Mouse (Mus musculus): Measurements from ENCODE around the gene Myo1f. TPM values are rescaled to one million over a fixed set of nuclear protein-coding genes. Genes with fewer than 3 reads are reported as not detected.

Myo1f gene
- 6.3 and 7.9 TPM in 2 replicates for polyA plus RNA-seq (2015; fragmentation: Nextera tagmentation; extraction: Ambion mirVana)

DNA sequence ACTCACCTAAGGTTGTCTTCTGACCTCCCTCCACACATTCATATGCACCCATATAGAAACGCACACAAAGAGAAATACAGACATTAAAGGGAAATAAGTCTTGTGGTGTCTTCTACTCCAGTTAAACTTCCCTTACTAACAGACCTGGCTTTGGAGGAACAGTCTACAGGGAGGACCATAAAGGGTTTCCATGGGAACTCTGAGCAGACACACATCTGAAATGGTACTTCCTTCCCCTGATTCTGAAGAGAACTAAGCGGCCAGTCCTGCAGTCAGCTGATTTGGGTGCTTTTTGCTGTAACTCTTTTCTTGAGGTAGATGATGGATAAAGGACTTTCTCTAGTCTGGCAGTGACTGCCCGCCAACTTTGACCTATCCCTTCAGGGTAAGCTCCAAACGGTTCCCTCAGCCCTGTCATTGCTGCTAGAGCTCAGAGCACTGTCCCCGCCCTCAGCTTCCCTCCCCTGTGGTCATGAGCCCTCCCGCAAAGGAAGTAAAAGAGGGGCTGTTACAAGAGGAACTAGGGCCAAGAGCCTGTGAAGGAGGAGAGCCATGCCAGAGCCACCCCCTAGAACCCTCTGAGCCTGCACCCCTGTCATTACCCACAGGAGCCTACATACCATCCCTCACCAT is at the start of gene Myo1f:
Gene Myo1f (plus strand): TSS at position 485 of the 633 bp plus-strand sequence.
- Histone ChIP-seq H3K4me3 (replicated peaks; ENCODE audit: low read length) (no peak within 1 kb of the TSS), H3K9me3 (replicated peaks; ENCODE audit: control insufficient read depth, low read length) (no peaks in the 10 kb centered on the region), H3K9ac (ENCODE audit: low read length) (no peak within 1 kb of the TSS), H3K27ac (ENCODE audit: low read length) (no peak within 1 kb of the TSS), H3K27me3 (ENCODE audit: control insufficient read depth, insufficient read depth, low read length) (no peaks in the 10 kb centered on the region), H3K4me2 (ENCODE audit: low read depth, low read length) (no peak within 1 kb of the TSS), H3K36me3 (ENCODE audit: control insufficient read depth, insufficient read depth, low read length) (no peaks in the 10 kb centered on the region), H3K4me1 (ENCODE audit: control insufficient read depth, insufficient read depth, low read length) (no peaks in the 10 kb centered on the region)
- peak; percentile 33; the same call in 1 of the 2 replicates for ATAC-seq (ENCODE audit: insufficient read depth, low FRiP score)
- 39% methylated on average over 6 of the region's 6 CpGs for WGBS

GRCm38 (mm10) chr17:33508386-33508785 is 47.1 kb upstream of the Myo1f start:
- Histone ChIP-seq H3K4me2 (ENCODE audit: low read depth, low read length) (no peak overlapping the region), H3K27me3 (ENCODE audit: control insufficient read depth, insufficient read depth, low read length) (no peaks in the 10 kb centered on the region), H3K4me1 (ENCODE audit: control insufficient read depth, insufficient read depth, low read length) (0 out of 2 replicates have a peak, but pooled peaks cover 7% of the 10 kb centered on the region), H3K4me3 (replicated peaks; ENCODE audit: low read length) (no peak overlapping the region), H3K36me3 (ENCODE audit: control insufficient read depth, insufficient read depth, low read length) (no peaks in the 10 kb centered on the region), H3K27ac (ENCODE audit: low read length) (no peak overlapping the region), H3K9me3 (replicated peaks; ENCODE audit: control insufficient read depth, low read length) (no peaks in the 10 kb centered on the region), H3K9ac (ENCODE audit: low read length) (no peak overlapping the region)
- WGBS, result 97% methylated on average over 1 of the region's 1 CpGs
- ATAC-seq (ENCODE audit: insufficient read depth, low FRiP score), result no peak

DNA sequence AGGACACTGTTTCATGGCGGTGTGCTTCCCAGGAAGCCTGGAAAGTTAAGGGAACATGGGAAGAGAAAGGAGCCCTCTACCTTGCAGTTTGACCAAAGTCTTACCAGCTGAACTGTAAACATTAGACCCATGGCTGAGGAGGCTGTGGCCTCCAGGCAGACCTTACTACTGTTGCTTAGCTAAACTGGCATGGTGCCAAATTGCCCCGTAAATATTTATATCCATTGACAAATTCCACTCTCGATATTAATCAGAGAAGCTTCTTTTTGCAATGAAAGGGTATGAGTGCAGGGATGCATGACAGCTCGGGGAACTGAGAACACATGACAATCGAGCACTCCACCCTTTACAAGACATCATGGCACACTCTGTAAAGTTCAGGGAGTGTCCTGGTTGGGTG is 45.3 kb upstream of the Myo1f start:
- no peaks in the 10 kb centered on the region for H3K4me1 ChIP-seq (ENCODE audit: control insufficient read depth, insufficient read depth, low read length)
- WGBS, result 52% methylated on average over 5 of the region's 5 CpGs
- H3K27me3 ChIP-seq (ENCODE audit: control insufficient read depth, insufficient read depth, low read length), result no peaks in the 10 kb centered on the region
- H3K36me3 ChIP-seq (ENCODE audit: control insufficient read depth, insufficient read depth, low read length), result no peaks in the 10 kb centered on the region
- H3K9me3 ChIP-seq (replicated peaks; ENCODE audit: control insufficient read depth, low read length), result no peaks in the 10 kb centered on the region
- no peak overlapping the region for H3K4me3 ChIP-seq (replicated peaks; ENCODE audit: low read length)
- ATAC-seq (ENCODE audit: insufficient read depth, low FRiP score), result no peak
- H3K4me2 ChIP-seq (ENCODE audit: low read depth, low read length), result no peak overlapping the region
- H3K9ac ChIP-seq (ENCODE audit: low read length), result no peak overlapping the region
- H3K27ac ChIP-seq (ENCODE audit: low read length), result no peak overlapping the region

GRCm38 (mm10) chr17:33512441-33513415 is 42.8 kb upstream of the Myo1f start:
- H3K27ac ChIP-seq (ENCODE audit: low read length), result no peak overlapping the region
- no peak overlapping the region for H3K4me3 ChIP-seq (replicated peaks; ENCODE audit: low read length)
- no peak for ATAC-seq (ENCODE audit: insufficient read depth, low FRiP score)
- no peaks in the 10 kb centered on the region for H3K4me1 ChIP-seq (ENCODE audit: control insufficient read depth, insufficient read depth, low read length)
- H3K27me3 ChIP-seq (ENCODE audit: control insufficient read depth, insufficient read depth, low read length), result no peaks in the 10 kb centered on the region
- no peak overlapping the region for H3K4me2 ChIP-seq (ENCODE audit: low read depth, low read length)
- no peaks in the 10 kb centered on the region for H3K36me3 ChIP-seq (ENCODE audit: control insufficient read depth, insufficient read depth, low read length)
- H3K9me3 ChIP-seq (replicated peaks; ENCODE audit: control insufficient read depth, low read length), result no peaks in the 10 kb centered on the region
- 23% methylated on average over 2 of the region's 2 CpGs for WGBS
- no peak overlapping the region for H3K9ac ChIP-seq (ENCODE audit: low read length)

GRCm38 (mm10) chr17:33513874-33514273 is 41.6 kb upstream of the Myo1f start:
- Histone ChIP-seq H3K27ac (ENCODE audit: low read length) (no peak overlapping the region), H3K27me3 (ENCODE audit: control insufficient read depth, insufficient read depth, low read length) (no peaks in the 10 kb centered on the region)

GRCm38 (mm10) chr17:33520366-33520765 is 35.1 kb upstream of the Myo1f start:
- no peaks in the 10 kb centered on the region for H3K9me3 ChIP-seq (replicated peaks; ENCODE audit: control insufficient read depth, low read length)
- peaks cover 7% of the 10 kb centered on the region; the same call in 1 of the 2 replicates for H3K4me1 ChIP-seq (ENCODE audit: control insufficient read depth, insufficient read depth, low read length)
- no peaks in the 10 kb centered on the region for H3K27me3 ChIP-seq (ENCODE audit: control insufficient read depth, insufficient read depth, low read length)
- ATAC-seq (ENCODE audit: insufficient read depth, low FRiP score), result no peak
- no peak overlapping the region for H3K27ac ChIP-seq (ENCODE audit: low read length)
- H3K9ac ChIP-seq (ENCODE audit: low read length), result no peak overlapping the region
- no peaks in the 10 kb centered on the region for H3K36me3 ChIP-seq (ENCODE audit: control insufficient read depth, insufficient read depth, low read length)
- no peak overlapping the region for H3K4me2 ChIP-seq (ENCODE audit: low read depth, low read length)
- no peak overlapping the region for H3K4me3 ChIP-seq (replicated peaks; ENCODE audit: low read length)
- 18% methylated on average over 1 of the region's 1 CpGs for WGBS

More at GRCm38 (mm10) chr17:33513874-33514273, 41.6 kb upstream of the Myo1f start:
- WGBS, result 90% methylated on average over 5 of the region's 5 CpGs
- H3K9me3 ChIP-seq (replicated peaks; ENCODE audit: control insufficient read depth, low read length), result no peaks in the 10 kb centered on the region
- H3K4me2 ChIP-seq (ENCODE audit: low read depth, low read length), result no peak overlapping the region
- no peaks in the 10 kb centered on the region for H3K4me1 ChIP-seq (ENCODE audit: control insufficient read depth, insufficient read depth, low read length)
- no peak for ATAC-seq (ENCODE audit: insufficient read depth, low FRiP score)
- H3K9ac ChIP-seq (ENCODE audit: low read length), result no peak overlapping the region
- H3K4me3 ChIP-seq (replicated peaks; ENCODE audit: low read length), result no peak overlapping the region
- no peaks in the 10 kb centered on the region for H3K36me3 ChIP-seq (ENCODE audit: control insufficient read depth, insufficient read depth, low read length)

DNA sequence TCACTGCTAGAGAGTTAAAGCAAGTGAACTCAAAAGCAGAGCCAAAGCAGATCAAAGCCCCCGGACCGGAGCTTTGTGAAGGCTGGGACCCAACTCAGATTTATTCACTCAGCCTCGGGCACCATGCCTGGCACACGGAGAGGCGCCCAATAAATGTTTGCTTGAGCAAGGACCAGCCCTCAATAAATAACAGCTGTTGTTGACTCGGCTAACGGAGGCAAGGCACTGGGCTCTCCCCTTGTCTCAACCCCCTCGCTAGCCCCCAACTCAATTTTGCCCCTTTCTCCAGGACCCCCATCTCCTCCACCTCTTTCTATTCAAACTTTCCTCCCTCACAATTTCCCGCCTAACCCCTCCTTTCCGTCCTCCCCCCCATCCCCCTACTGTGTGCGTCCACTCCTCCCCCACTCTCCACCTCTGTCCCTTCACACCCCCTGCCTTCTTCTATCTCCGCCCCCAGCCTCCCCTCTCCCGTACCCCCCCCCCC is 32.0 kb upstream of the Myo1f start:
- no peaks in the 10 kb centered on the region for H3K27me3 ChIP-seq (ENCODE audit: control insufficient read depth, insufficient read depth, low read length)
- ATAC-seq (ENCODE audit: insufficient read depth, low FRiP score), result peak; percentile 70
- peak overlapping the region; percentile 83 for H3K27ac ChIP-seq (ENCODE audit: low read length)
- H3K4me1 ChIP-seq (ENCODE audit: control insufficient read depth, insufficient read depth, low read length), result peaks cover 15% of the 10 kb centered on the region
- no peaks in the 10 kb centered on the region for H3K9me3 ChIP-seq (replicated peaks; ENCODE audit: control insufficient read depth, low read length)
- peak overlapping the region; percentile 83 for H3K9ac ChIP-seq (ENCODE audit: low read length)
- peak overlapping the region; percentile 72 for H3K4me2 ChIP-seq (ENCODE audit: low read depth, low read length)
- 8% methylated on average over 11 of the region's 13 CpGs for WGBS
- H3K4me3 ChIP-seq (replicated peaks; ENCODE audit: low read length), result peak overlapping the region; percentile 65
- H3K36me3 ChIP-seq (ENCODE audit: control insufficient read depth, insufficient read depth, low read length), result no peaks in the 10 kb centered on the region

DNA sequence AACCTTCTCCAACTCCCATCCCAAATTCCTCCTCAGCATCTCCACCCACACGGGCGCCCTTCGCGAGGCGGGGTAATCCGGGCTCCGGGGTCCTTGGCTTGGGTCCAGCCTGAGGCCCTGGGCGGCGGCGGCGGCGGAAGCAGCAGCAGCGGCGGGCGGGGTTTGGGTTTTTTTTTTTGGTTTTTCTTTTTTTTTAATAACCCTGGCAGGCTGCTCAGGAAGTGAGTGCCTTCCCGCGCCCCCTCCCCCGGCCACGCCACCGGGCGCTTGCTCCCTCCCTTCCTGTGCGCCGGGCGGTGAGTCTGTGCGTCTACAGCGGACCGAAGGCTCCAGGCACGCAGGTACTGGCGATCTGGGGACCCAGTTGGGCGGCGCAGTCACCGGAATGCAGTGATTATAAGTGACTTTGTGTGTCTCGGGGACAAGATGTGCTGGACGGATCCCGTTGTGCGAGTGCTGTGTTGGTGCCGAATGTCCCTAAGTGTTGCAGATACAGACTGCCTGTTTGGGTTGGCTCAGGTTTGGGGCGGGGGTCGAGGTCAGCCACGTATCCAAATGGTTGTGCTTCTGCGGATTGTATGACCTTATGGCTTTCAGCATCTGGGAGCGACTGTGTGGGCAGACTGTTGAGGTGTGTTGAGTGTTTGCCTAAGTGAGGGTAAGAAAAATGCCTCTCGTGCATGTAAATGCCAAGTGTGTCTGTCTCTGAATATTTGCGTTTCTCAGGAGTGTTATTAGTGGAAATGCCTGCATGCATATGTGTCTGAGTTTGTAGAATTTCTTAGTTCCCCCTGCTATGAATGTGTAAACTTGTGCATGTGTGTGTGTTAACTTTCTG is 31.4 kb upstream of the Myo1f start, which contains the start of gene Adamts10:
Gene Adamts10 (plus strand): TSS at position 287 of the 838 bp plus-strand sequence.
- H3K4me1 ChIP-seq (ENCODE audit: control insufficient read depth, insufficient read depth, low read length), result peaks cover 15% of the 10 kb centered on the region
- peak within 1 kb of the TSS; percentile 83 for H3K27ac ChIP-seq (ENCODE audit: low read length)
- H3K9me3 ChIP-seq (replicated peaks; ENCODE audit: control insufficient read depth, low read length), result no peaks in the 10 kb centered on the region
- H3K27me3 ChIP-seq (ENCODE audit: control insufficient read depth, insufficient read depth, low read length), result no peaks in the 10 kb centered on the region
- peak within 1 kb of the TSS; percentile 83 for H3K9ac ChIP-seq (ENCODE audit: low read length)
- H3K36me3 ChIP-seq (ENCODE audit: control insufficient read depth, insufficient read depth, low read length), result no peaks in the 10 kb centered on the region
- H3K4me2 ChIP-seq (ENCODE audit: low read depth, low read length), result peak within 1 kb of the TSS; percentile 72
- 0% methylated on average over 43 of the region's 44 CpGs for WGBS
- H3K4me3 ChIP-seq (replicated peaks; ENCODE audit: low read length), result peak within 1 kb of the TSS; percentile 65
- peak; percentile 78; the same call in 1 of the 2 replicates for ATAC-seq (ENCODE audit: insufficient read depth, low FRiP score)

Data from stomach, embryonic 16.5 days (tissue).